Mouse (Mus musculus) retina, postnatal 7 days (tissue): ENCODE data around the gene BC049762.

Experiments
- DNase-seq: peaks from one replicate; pipeline ENCODE4 v3.0.0-alpha.2; 2012; ENCODE audit warnings: low read depth, low spot score

Gene BC049762

GRCm38 (mm10) chr11:51262342-51263285, at the start of gene BC049762:
TSS of gene BC049762 (minus strand) at chr11:51263046.
- DNase-seq, result peak; percentile 98

DNA sequence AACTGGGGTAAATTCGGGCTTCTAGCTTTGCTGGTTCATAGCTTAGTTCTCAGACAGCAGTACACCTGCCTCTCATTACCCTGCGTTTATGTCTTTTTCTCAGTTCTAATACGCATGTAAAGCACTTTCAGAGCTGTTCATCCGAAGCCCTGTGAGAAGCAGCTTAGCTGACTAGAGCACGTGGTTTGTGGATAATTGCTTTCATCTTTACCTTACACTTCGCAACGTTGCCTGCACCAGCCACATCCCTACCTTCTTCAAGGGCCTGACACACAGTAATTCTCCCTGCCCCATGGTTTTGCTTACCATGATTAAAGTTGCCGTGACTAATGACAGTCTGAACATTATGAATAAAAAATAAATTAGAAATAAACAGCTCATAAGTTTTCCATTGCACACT, 49.0 kb upstream of the BC049762 start:
- no peak for DNase-seq

GRCm38 (mm10) chr11:51308306-51308705, 45.5 kb upstream of the BC049762 start:
- DNase-seq, result no peak

DNA sequence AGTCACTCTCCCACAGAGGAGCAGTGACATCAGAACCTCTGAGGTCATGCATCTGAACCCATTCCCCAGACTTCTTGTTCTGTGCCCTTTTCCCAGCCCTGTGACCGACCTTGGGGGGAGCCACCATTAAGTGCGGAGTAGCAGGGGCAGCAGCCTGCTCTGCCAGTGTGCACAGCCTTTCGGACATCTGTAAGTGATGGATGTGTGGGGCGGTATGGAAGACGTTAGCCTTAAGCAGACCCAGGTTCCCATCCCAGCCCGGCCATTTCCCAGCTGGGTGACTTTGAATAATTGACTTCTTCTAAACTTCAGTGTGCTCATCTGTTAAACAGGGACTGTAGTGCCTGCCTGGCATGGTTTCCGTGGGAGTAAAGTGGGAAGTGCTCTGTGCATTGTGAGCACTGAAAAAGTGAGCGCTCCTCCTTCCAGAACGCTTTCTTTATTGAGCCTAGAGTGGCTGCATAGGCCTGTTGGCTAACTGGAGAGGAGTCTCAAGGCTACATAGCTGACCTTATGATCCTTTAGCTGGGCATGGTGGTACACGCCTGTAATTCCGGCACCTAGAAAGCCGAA, 41.2 kb upstream of the BC049762 start:
- no peak for DNase-seq

GRCm38 (mm10) chr11:51302396-51302795, 39.5 kb upstream of the BC049762 start:
- no peak for DNase-seq

- DNase-seq, result no peak
Observed at GRCm38 (mm10) chr11:51298691-51299090, 35.8 kb upstream of the BC049762 start.

- DNase-seq, result no peak
Observed at GRCm38 (mm10) chr11:51295742-51296141, 32.9 kb upstream of the BC049762 start.

GRCm38 (mm10) chr11:51293956-51294530, 31.2 kb upstream of the BC049762 start:
- no peak for DNase-seq

- DNase-seq, result peak; percentile 29
Observed at GRCm38 (mm10) chr11:51290066-51290955, 27.5 kb upstream of the BC049762 start.

DNA sequence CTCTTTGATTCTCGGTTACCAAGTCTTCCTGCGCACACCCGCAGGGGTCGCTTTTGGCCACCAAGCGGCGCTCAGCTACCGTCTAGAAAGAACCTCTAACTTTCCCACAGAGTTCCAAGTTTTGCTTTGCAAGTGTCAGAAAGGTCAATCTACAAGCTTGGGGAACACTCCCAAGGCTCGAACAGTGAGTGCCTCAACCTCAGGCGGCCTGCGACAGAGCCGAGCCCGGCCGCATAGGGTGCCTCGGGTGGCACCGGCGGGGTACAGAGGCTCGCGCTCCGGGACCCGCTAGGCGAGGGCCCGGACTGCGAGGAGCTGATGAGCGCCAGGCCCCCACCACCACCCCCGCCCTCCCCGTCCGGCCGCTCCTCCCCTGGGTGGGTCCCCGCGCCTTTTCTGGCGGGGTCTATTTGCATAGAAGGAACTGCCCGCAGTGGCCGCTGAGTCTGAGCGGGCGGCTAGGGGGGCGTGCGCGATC, 26.8 kb upstream of the BC049762 start, which contains the start of gene Col23a1:
TSS of gene Col23a1 (plus strand) at position 357 of the 478 bp plus-strand sequence.
- DNase-seq, result peak; percentile 54

DNA sequence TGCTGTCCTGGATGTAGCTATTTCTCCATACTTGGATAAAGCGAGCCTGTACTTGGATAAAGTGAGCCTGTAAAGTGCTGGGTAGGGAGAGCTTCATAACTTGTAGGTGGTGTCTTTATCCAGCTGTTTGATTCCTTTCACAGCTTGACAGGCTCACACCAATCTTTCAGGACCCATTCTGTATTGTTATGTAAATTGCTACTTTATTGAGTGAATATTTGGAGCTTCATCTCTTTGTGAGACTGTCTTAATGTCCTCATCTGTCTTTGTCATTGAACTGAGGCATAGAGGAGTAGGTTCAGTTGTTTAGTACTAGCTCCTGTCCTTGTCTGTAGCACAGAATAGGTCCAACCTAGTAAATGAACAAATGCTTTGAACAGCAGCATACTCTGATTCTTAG, 11.6 kb upstream of the BC049762 start:
- DNase-seq, result no peak

DNA sequence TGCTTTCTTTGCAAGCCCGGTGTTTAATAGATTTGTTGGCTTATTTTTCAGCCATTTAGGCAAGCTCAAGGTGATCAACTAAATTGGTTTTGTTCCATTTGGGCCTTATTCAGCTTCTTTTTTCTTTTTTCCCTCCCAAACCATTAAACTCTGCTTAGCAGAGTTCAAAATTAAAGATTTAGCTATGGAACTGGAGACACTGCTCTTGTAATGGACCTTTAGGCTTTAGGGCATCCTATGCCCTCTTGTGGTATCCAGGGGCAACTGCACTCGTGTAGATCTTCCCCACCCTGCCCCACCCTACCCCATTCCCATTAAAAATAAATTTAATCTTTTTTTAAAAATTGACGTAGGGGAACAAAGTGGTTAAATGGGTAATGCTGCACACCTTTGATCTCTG, 2.5 kb upstream of the BC049762 start:
- DNase-seq, result no peak

DNA sequence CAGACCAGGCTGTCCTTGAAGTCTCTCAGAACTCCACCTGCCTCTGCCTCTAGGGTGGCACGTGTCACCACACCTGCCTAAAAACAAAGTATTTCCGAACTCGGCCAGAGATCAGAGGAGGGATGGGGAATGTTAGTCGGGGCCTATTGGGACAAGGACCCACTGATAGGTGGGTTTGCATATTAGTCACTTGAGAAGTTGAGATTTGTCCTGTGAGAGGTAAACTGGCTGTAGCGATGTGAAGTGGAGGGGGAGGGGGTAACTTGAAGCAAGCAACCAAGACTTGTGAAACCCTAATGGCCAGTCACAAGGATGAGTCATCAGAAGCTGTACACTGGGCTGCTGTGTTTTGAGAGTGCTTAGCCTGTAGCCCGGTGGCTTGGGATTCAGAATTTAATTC, 1.5 kb upstream of the BC049762 start:
- DNase-seq, result no peak

DNA sequence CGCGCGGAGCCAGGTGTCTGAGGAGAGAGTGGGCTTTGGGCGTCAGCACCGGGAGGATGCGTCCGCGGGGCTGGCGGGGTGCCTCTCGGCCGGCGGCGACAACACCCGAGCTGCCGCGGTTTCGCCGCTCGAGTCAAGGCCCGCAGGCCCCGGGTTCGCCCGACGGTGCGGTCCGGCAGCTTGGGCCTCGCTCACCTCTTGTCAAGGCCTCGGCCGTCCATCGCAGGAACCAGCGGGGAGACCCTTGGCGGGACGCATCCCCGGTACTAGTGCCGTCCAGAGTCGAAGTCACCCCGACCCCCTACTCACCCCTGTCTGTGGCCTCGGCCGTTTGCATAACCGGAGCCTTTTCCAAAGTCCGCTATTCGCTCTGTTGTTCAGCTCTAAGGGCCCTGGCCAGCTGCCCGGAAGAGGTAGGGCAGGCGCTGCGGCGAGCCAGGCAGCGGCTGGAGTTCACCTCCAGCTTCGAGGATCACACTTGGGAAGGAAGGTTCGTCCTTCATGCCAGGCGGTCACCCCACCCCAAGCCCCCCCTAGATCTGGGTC, 513 bp upstream of the BC049762 start:
- DNase-seq, result no peak

DNA sequence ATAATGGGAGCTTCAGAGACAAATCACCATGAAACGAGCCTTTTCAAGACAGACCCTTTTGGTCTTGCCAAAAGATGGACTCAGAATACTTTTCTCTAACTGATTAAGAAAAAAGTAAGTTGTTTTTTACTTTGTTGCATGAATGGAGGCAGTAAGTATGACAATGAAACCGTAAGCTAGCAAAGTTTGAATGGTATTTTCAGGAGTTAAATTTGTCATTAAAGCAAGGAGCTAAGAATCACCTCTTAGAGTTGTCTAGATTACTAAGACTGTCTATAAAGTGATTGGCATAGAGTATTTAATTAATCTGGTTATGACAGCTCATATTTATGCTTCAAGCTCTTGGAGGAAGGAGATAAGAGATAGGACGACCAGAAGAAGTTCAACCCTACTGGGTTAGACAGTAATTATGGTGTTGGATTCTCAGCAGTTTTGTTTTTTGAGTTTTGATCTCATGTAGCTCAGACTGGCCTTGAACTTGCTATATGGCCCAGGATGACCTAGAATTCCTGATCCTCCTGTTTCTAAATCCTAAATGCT, 1.1 kb downstream of the BC049762 start, which contains the start of gene Clk4:
TSS of gene Clk4 (plus strand) at position 51 of the 540 bp plus-strand sequence.
- DNase-seq, result no peak

GRCm38 (mm10) chr11:51257006-51257405, 5.8 kb downstream of the BC049762 start:
- no peak for DNase-seq

GRCm38 (mm10) chr11:51242897-51243296, 19.9 kb downstream of the BC049762 start:
- no peak for DNase-seq

DNA sequence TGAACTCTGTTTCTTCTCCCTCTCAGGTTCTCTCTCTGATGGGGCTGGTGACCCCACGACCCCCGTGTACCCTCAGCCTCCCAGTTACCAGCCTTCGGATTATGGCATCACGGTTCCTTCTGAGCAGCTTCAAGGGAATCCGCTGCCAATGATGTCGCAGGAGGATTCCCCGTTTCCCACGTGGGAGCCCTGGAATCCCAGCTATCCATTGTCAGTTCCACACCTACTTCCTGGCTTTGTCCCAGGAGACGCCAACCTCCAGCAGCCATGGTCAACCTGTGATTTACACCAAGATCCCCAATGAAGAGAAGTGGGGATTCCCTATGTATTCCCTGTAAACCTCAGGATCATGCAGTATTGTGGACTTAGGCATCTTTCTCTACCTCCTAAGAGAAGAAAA, 28.2 kb downstream of the BC049762 start:
- no peak for DNase-seq

GRCm38 (mm10) chr11:51227104-51227503, 35.7 kb downstream of the BC049762 start:
- no peak for DNase-seq

DNA sequence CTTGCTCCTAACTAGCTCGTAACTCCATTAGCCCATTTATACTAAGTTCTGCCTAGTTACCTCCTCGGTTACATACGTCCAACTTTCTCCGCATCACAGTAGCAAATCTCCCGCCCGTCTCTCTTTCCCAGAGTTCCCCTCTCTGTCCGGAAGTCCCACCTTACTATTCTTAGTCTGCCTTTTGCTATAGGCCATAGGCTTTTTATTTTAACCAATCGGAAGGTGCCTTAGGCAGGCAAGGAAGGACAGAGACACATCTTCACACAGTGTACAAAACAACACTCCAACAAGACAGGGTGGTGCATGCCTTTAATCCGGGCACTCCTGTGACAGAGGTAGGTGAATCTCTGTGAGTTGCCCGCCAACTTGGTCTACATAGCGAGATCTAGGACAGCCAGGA, 42.5 kb downstream of the BC049762 start, which contains the start of gene Gm12569:
TSS of gene Gm12569 (plus strand) at position 166 of the 400 bp plus-strand sequence.
- no peak for DNase-seq
